Mouse (Mus musculus) embryonic facial prominence, embryonic 13.5 days (tissue): ENCODE measurements around the gene Ccng2. TPM values are rescaled to one million over a fixed set of nuclear protein-coding genes. Genes with fewer than 3 reads are reported as not detected.

Experiments used
- ATAC-seq: fragments of 200-750 bp; cut with Nextera tagmentation; 2 replicates; pipeline ENCODE4 v1.8.0; 2017; ENCODE audit warnings: low read depth; ENCODE audit not compliant: insufficient number of reproducible peaks, insufficient read depth, low FRiP score, low TSS enrichment
- H3K27ac ChIP-seq: fragments of 300-500 bp; sonication (generic); 2 replicates; pipeline ENCODE4 v1.5.1; 2015; ENCODE audit warnings: moderate library complexity, mild to moderate bottlenecking, inconsistent platforms
- H3K27me3 ChIP-seq: fragments of 300-500 bp; sonication (generic); 2 replicates; pipeline ENCODE4 v1.6.1; 2015; ENCODE audit warnings: mild to moderate bottlenecking, inconsistent platforms
- H3K36me3 ChIP-seq: fragments of 300-500 bp; sonication (generic); 2 replicates; pipeline ENCODE4 v1.6.1; 2015; ENCODE audit warnings: mild to moderate bottlenecking, inconsistent platforms
- H3K4me1 ChIP-seq: fragments of 300-500 bp; sonication (generic); 2 replicates; pipeline ENCODE4 v1.6.1; 2015; ENCODE audit warnings: inconsistent platforms
- H3K4me2 ChIP-seq: fragments of 300-500 bp; sonication (generic); 2 replicates; pipeline ENCODE4 v1.6.1; 2015; ENCODE audit warnings: moderate library complexity, mild to moderate bottlenecking, inconsistent platforms
- H3K4me3 ChIP-seq: fragments of 300-500 bp; sonication (generic); 2 replicates; pipeline ENCODE4 v1.5.1; 2015; ENCODE audit warnings: mild to moderate bottlenecking, inconsistent platforms
- H3K9ac ChIP-seq: fragments of 300-500 bp; sonication (generic); 2 replicates; pipeline ENCODE4 v1.6.1; 2015; ENCODE audit warnings: mild to moderate bottlenecking, inconsistent platforms
- H3K9me3 ChIP-seq: fragments of 300-500 bp; sonication (generic); 2 replicates; pipeline ENCODE4 v1.6.1; 2016; ENCODE audit warnings: inconsistent platforms
- WGBS: fragments of 180-500 bp; shearing (Covaris S2); methylation state at CpG from one replicate; pipeline ENCODE4 v1.1.7; 2015; ENCODE audit warnings: mixed read lengths; 5-methylcytosine and 5-hydroxymethylcytosine counted together
- polyA plus RNA-seq: library from polyadenylated mRNA; unstranded; fragments of >200 nt; fragmentation: Nextera tagmentation; extraction: Ambion mirVana; gene quantifications from 2 replicates; pipeline ENCODE4 v1.2.1, GENCODE M21; 2015

Gene Ccng2
- polyA plus RNA-seq, 1 experiment from 2014 or later: 72.0 TPM

DNA sequence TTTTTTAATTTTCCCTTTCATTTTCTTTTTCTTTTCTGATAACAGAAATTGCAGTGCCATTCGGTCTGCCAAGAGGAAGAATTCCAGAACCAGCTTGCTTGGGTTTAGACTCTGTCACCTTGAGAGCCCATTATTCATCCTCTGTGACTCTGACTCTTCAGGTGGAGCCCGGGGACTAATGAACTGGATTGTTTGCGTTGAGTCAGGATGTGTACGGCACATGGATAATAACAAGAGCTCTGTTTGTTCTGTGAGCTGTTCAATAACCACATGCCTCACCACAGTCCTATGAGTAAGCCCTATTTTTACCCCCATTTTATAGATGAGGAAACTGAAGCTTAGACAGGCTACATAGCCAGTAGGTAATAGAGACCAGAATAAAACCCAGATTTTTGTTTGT lies 29.7 kb downstream of the Ccng2 start:
- peaks cover 7% of the 10 kb centered on the region for H3K9me3 ChIP-seq
- H3K4me3 ChIP-seq: no peak overlapping the region
- no peaks in the 10 kb centered on the region for H3K36me3 ChIP-seq
- ATAC-seq: no peak
- no peaks in the 10 kb centered on the region for H3K4me1 ChIP-seq
- H3K27me3 ChIP-seq: no peaks in the 10 kb centered on the region
- no peak overlapping the region for H3K27ac ChIP-seq
- no peak overlapping the region for H3K4me2 ChIP-seq
- 84% methylated on average over 4 of the region's 4 CpGs for WGBS
- H3K9ac ChIP-seq: no peak overlapping the region

DNA sequence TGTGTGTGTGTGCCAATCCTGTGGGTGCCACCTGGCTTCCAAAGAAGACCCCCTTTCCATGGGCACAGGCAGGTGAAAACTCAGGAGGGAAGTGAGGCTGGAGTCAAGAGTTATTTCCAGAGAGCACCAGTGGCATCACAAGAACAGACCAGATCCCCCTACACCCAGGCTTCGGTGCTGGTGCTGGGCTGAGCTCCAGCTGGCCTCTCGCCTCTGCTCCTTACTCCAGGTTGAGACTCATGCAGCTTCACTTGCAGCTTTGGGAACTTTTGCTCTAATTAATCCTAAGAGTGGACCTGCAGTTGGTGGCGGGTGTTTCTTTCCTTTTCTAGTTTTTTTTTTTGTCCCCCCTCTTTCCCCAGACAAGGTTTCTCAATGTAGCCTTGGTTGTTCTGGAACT lies 30.3 kb downstream of the Ccng2 start:
- ATAC-seq: no peak
- no peaks in the 10 kb centered on the region for H3K27me3 ChIP-seq
- no peaks in the 10 kb centered on the region for H3K36me3 ChIP-seq
- 87% methylated on average over 3 of the region's 3 CpGs for WGBS
- H3K9ac ChIP-seq: no peak overlapping the region
- H3K27ac ChIP-seq: no peak overlapping the region
- H3K9me3 ChIP-seq: peaks cover 7% of the 10 kb centered on the region
- H3K4me3 ChIP-seq: no peak overlapping the region
- no peak overlapping the region for H3K4me2 ChIP-seq
- no peaks in the 10 kb centered on the region for H3K4me1 ChIP-seq

DNA sequence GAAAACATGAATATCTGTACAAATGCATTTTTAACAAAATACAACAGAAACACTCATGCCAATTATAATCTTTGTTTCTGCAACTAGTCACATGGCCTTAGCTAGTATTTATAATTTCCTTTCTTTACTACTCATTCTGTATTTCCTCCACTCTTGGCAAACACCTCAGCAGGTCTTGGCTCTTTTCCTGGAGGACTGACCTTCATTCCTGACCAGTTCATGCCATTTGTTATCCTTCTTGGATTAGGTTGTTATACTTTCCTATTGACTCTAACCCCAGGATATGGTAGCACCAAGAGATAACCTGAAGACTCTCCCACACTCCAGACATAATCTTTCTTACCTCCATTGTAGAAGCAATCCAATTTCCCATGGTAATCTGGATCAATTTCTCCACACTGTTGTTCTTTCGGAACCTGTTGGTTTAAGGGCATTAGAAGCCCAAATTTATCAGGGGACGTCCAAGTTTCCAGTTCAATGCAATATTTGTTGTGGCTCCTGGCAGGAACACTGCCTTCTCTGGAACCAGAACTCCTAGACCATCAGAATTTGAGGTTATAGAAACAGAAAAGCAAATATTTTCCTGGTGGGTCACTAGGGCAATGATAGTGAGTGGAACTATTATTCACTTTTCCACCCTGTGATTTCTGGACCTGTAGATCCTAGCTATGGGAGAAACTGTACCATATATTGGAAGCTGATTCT lies 38.2 kb downstream of the Ccng2 start:
- H3K4me1 ChIP-seq: no peaks in the 10 kb centered on the region
- no peak for ATAC-seq

DNA sequence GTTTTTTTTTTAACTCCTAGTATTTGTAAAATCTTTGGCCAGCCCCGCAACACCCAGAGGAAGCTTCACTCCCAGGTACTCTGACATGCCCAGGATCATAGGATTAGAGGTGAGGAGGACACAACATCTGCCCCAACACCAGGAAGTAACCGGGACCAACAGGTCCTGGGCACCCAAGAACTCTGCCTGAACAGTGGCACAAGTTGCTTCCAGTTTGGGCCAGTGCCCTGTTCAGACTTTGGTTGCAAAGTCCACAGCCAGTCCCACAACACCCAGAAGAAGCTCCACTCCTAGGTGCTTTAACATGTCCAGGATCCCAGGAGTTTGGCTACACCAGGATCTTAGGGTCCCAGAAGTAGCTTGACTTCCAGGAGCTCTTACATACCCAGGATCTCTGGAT lies 41.9 kb downstream of the Ccng2 start:
- no peak for ATAC-seq
- Histone ChIP-seq H3K9ac (no peak overlapping the region), H3K27me3 (no peaks in the 10 kb centered on the region), H3K36me3 (no peaks in the 10 kb centered on the region), H3K27ac (no peak overlapping the region), H3K9me3 (no peaks in the 10 kb centered on the region), H3K4me2 (no peak overlapping the region), H3K4me3 (no peak overlapping the region), H3K4me1 (no peaks in the 10 kb centered on the region)
- WGBS: 89% methylated on average over 2 of the region's 2 CpGs

More for the DNA sequence above, 38.2 kb downstream of the Ccng2 start:
- no peak overlapping the region for H3K4me2 ChIP-seq
- H3K9ac ChIP-seq: no peak overlapping the region
- H3K4me3 ChIP-seq: no peak overlapping the region
- H3K27ac ChIP-seq: no peak overlapping the region
- H3K36me3 ChIP-seq: no peaks in the 10 kb centered on the region
- 89% methylated on average over 2 of the region's 2 CpGs for WGBS
- H3K9me3 ChIP-seq: no peaks in the 10 kb centered on the region
- no peaks in the 10 kb centered on the region for H3K27me3 ChIP-seq

DNA sequence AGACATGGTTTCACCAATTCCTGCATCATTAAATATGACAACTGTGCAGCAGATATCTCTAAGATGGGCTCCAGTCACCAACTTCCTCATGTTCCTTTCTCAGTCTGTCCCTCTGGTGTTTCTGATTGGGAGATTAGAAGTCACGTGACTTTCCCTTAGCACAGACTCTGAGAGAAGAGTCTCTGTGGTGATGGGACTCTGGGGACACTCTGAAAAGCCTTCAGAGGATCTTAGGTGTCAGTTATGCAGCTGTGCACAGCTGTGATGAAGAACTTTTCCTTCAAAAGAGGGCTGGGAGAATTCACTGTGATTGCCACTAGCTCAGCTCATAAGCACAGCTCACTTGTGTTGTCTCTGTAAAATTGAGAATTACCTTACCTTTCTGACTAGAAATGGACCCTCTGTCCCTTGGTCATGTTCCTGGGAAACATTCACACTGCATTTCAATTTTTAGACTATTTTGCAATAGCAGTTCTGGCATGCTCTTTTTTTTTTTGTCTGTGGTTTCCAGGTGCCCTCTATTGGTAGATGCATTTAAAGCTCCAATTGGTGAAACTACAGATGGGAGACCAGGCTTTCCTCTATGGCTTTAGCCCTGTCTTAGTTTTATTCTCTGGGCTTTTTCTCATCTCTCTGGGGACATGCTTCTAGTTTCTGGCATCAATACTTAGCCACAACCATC lies 56.4 kb downstream of the Ccng2 start:
- H3K9me3 ChIP-seq: no peaks in the 10 kb centered on the region
- no peaks in the 10 kb centered on the region for H3K27me3 ChIP-seq
- H3K4me1 ChIP-seq: no peaks in the 10 kb centered on the region
- no peak overlapping the region for H3K4me2 ChIP-seq
- H3K9ac ChIP-seq: no peak overlapping the region
- 39% methylated on average over 1 of the region's 1 CpGs for WGBS
- no peaks in the 10 kb centered on the region for H3K36me3 ChIP-seq
- no peak for ATAC-seq
- H3K4me3 ChIP-seq: no peak overlapping the region
- H3K27ac ChIP-seq: no peak overlapping the region

Other genes with a start within 250 kb of the Ccng2 start
- gene Sowahb, start 222.2 kb upstream of the Ccng2 start, polyA plus RNA-seq: 0.59 and 1.3 TPM in 2 replicates
- gene Sept11, start 173.8 kb upstream of the Ccng2 start, polyA plus RNA-seq: 220 and 238 TPM in 2 replicates
- 119 and 130 TPM in 2 replicates for gene Ccni, start 60.8 kb upstream of the Ccng2 start, polyA plus RNA-seq
- gene 2010109A12Rik, start 60.7 kb upstream of the Ccng2 start, polyA plus RNA-seq: 0.89 and 3.3 TPM in 2 replicates